Mouse (Mus musculus): ENCODE results near the gene Flrt3. TPM values are rescaled to one million over a fixed set of nuclear protein-coding genes. Genes with fewer than 3 reads are reported as not detected.
A peak's percentile ranks its signal among the peaks of the same experiment; 100 is the strongest.

Flrt3 gene
- polyA plus RNA-seq, 1 experiment from 2014 or later: 18.4 TPM

DNA sequence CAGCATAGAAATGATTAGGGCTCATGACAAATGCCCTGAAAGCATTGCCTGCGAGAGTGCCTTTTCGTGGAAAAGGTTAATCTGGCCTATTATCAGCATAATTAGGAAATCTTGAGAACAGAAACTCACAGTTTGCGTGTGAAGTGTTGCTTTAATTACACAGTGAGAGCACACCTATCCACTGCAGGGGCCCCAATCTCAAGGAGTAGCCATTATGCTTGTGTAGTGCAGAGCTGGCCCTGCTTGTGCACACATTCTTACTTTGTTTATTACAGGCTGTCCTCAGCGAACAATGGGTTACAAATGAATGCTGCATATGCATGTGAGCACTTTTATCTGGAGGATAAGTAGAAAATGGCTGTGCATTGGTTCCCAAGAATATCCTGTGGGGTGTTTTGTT is 32.1 kb upstream of the Flrt3 start:
- Histone ChIP-seq H3K4me3 (ENCODE audit: low read depth, low read length) (no peak overlapping the region), H3K9me3 (ENCODE audit: control insufficient read depth, low read length) (no peaks in the 10 kb centered on the region), H3K36me3 (ENCODE audit: control insufficient read depth, insufficient read depth, low read length) (no peaks in the 10 kb centered on the region), H3K27ac (replicated peaks) (no peak overlapping the region), H3K27me3 (ENCODE audit: control insufficient read depth, insufficient read depth, low read length) (no peaks in the 10 kb centered on the region), H3K4me2 (replicated peaks; ENCODE audit: low read depth) (no peak overlapping the region), H3K9ac (ENCODE audit: low read length) (no peak overlapping the region), H3K4me1 (replicated peaks; ENCODE audit: control insufficient read depth, insufficient read depth) (no peaks in the 10 kb centered on the region)
- TF ChIP-seq CTCF (IDR thresholded peaks at IDR 0.05; ENCODE audit: low read depth): no peak
- no peak for TF ChIP-seq EP300 (optimal IDR thresholded peaks at IDR 0.05)
- WGBS: 48% methylated on average over 4 of the region's 4 CpGs
- ATAC-seq (ENCODE audit: low FRiP score, low TSS enrichment) (peak; percentile 87), DNase-seq (ENCODE audit: low spot score) (peak; percentile 35)

DNA sequence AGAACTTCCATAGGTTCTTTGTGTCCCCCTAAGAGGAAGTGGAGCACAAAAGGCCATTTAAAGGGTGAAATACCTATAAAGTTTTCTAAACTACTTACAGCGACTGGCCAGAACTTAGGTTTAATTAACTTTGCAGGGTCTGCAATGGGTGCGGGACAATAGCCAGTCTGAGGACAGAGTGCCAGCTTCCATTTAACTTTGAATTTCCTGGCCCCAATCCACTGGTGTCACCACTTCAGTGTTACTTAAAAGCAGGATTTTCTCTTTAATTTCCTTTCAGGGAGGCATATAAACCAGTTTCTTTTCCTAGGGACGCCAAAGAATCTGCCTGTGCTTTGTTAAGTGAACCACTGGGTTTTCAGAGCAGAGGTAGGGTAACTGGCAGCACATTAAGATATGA is 27.3 kb upstream of the Flrt3 start:
- H3K4me2 ChIP-seq (replicated peaks; ENCODE audit: low read depth): no peak overlapping the region
- H3K27me3 ChIP-seq (ENCODE audit: control insufficient read depth, insufficient read depth, low read length): no peaks in the 10 kb centered on the region
- no peaks in the 10 kb centered on the region for H3K4me1 ChIP-seq (replicated peaks; ENCODE audit: control insufficient read depth, insufficient read depth)
- H3K27ac ChIP-seq (replicated peaks): no peak overlapping the region
- no peak overlapping the region for H3K9ac ChIP-seq (ENCODE audit: low read length)
- H3K4me3 ChIP-seq (ENCODE audit: low read depth, low read length): no peak overlapping the region
- WGBS: 54% methylated on average over 3 of the region's 3 CpGs
- DNase-seq (ENCODE audit: low spot score) (no peak), ATAC-seq (ENCODE audit: low FRiP score, low TSS enrichment) (no peak)
- no peaks in the 10 kb centered on the region for H3K9me3 ChIP-seq (ENCODE audit: control insufficient read depth, low read length)
- no peaks in the 10 kb centered on the region for H3K36me3 ChIP-seq (ENCODE audit: control insufficient read depth, insufficient read depth, low read length)
- TF ChIP-seq EP300 (optimal IDR thresholded peaks at IDR 0.05) (no peak), CTCF (IDR thresholded peaks at IDR 0.05; ENCODE audit: low read depth) (no peak)

DNA sequence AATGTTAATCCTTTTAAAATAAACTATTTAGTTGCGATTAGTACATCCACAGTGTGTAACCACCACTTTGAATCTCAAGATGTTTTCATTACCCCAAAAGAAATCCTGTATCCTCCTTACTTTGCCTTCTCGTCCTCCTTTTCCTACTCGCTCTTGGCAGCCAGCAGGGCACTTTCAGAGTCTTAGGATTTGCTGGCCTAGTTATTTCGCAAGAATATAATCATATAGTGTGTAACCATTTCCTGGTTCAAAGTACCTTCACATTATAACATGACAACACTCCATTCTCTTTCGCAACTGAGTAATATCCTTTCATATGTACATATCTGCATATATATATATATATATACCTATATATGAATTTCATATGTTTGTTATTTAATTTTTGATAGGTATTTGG is 22.6 kb upstream of the Flrt3 start:
- no peak for TF ChIP-seq CTCF (IDR thresholded peaks at IDR 0.05; ENCODE audit: low read depth)
- no peak for TF ChIP-seq EP300 (optimal IDR thresholded peaks at IDR 0.05)
- ATAC-seq (ENCODE audit: low FRiP score, low TSS enrichment): peak; percentile 76

DNA sequence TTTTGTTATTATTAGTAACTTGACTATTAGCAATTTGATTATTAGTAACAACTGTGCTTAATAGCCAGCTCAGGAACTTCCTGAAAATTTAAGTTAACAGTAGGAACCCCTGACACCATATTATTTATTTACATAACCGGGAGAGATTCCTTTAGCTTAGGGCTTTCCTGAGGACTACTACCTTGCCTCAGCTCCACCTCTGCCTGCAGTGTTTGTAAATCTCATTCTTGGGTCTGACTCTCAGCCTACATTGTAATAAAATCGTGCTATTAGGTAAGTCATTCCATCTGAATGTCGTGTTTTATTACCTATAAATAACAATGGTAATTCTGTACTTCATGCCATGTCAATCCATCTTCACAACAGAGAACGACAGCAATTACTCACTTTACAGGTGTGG is 21.2 kb upstream of the Flrt3 start:
- Histone ChIP-seq H3K9ac (ENCODE audit: low read length) (no peak overlapping the region), H3K9me3 (ENCODE audit: control insufficient read depth, low read length) (no peaks in the 10 kb centered on the region), H3K27ac (replicated peaks) (no peak overlapping the region), H3K36me3 (ENCODE audit: control insufficient read depth, insufficient read depth, low read length) (no peaks in the 10 kb centered on the region), H3K27me3 (ENCODE audit: control insufficient read depth, insufficient read depth, low read length) (no peaks in the 10 kb centered on the region), H3K4me3 (ENCODE audit: low read depth, low read length) (no peak overlapping the region), H3K4me1 (replicated peaks; ENCODE audit: control insufficient read depth, insufficient read depth) (no peaks in the 10 kb centered on the region), H3K4me2 (replicated peaks; ENCODE audit: low read depth) (no peak overlapping the region)
- WGBS: 50% methylated on average over 4 of the region's 4 CpGs
- DNase-seq (ENCODE audit: low spot score): no peak
- no peak for ATAC-seq (ENCODE audit: low FRiP score, low TSS enrichment)
- TF ChIP-seq EP300 (optimal IDR thresholded peaks at IDR 0.05) (no peak), CTCF (IDR thresholded peaks at IDR 0.05; ENCODE audit: low read depth) (no peak)

More for the DNA sequence above, 22.6 kb upstream of the Flrt3 start:
- Histone ChIP-seq H3K27ac (replicated peaks) (no peak overlapping the region), H3K9me3 (ENCODE audit: control insufficient read depth, low read length) (no peaks in the 10 kb centered on the region), H3K4me1 (replicated peaks; ENCODE audit: control insufficient read depth, insufficient read depth) (no peaks in the 10 kb centered on the region), H3K4me2 (replicated peaks; ENCODE audit: low read depth) (no peak overlapping the region), H3K4me3 (ENCODE audit: low read depth, low read length) (no peak overlapping the region), H3K27me3 (ENCODE audit: control insufficient read depth, insufficient read depth, low read length) (no peaks in the 10 kb centered on the region), H3K9ac (ENCODE audit: low read length) (no peak overlapping the region), H3K36me3 (ENCODE audit: control insufficient read depth, insufficient read depth, low read length) (no peaks in the 10 kb centered on the region)
- DNase-seq (ENCODE audit: low spot score): no peak
- WGBS: 71% methylated on average over 5 of the region's 5 CpGs

DNA sequence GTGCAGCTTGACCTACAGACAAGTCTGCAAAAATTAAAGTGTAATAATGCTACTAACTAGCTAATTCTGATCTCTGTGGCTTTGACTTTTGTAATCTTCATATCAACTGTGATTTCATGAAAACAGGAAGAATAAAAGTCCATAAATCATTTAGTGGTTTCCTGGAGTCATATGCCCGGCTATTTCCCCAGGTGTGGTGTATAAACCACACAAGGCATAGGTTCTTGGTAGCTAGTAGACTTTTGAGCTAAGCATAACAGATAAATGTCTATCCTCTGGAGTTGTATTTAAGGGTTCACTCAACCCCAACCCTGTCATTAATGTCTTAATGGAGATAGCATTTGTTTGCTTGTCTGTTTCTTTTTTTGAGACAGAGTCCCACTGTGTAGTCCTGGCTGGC is 20.1 kb upstream of the Flrt3 start:
- Histone ChIP-seq H3K9me3 (ENCODE audit: control insufficient read depth, low read length) (no peaks in the 10 kb centered on the region), H3K27ac (replicated peaks) (no peak overlapping the region), H3K27me3 (ENCODE audit: control insufficient read depth, insufficient read depth, low read length) (no peaks in the 10 kb centered on the region), H3K4me1 (replicated peaks; ENCODE audit: control insufficient read depth, insufficient read depth) (no peaks in the 10 kb centered on the region), H3K36me3 (ENCODE audit: control insufficient read depth, insufficient read depth, low read length) (no peaks in the 10 kb centered on the region), H3K4me3 (ENCODE audit: low read depth, low read length) (no peak overlapping the region), H3K9ac (ENCODE audit: low read length) (no peak overlapping the region), H3K4me2 (replicated peaks; ENCODE audit: low read depth) (no peak overlapping the region)
- DNase-seq (ENCODE audit: low spot score): no peak
- WGBS: 79% methylated on average over 1 of the region's 1 CpGs
- ATAC-seq (ENCODE audit: low FRiP score, low TSS enrichment): no peak
- TF ChIP-seq CTCF (IDR thresholded peaks at IDR 0.05; ENCODE audit: low read depth) (no peak), EP300 (optimal IDR thresholded peaks at IDR 0.05) (no peak)

DNA sequence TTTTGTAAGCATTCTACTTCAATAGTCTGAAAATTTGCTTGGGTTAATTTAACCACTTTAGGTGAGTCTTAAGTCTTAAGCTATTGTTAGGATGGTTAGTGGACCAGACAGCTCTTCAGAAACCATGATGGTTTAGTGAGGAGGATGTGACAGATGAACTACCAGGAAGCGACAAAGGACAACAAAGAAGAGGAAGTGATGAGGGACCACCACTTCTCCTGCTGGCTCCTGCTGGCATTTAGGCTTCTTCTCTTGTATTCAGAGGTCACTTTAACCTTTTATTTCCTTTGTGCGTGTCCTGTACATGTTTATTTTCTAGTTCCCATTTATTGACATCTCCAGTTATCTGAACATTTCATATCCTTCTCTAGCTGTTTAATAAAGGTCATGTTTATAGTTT is 19.6 kb upstream of the Flrt3 start:
- Histone ChIP-seq H3K4me1 (replicated peaks; ENCODE audit: control insufficient read depth, insufficient read depth) (no peaks in the 10 kb centered on the region), H3K9ac (ENCODE audit: low read length) (no peak overlapping the region), H3K27ac (replicated peaks) (no peak overlapping the region), H3K36me3 (ENCODE audit: control insufficient read depth, insufficient read depth, low read length) (no peaks in the 10 kb centered on the region), H3K4me3 (ENCODE audit: low read depth, low read length) (no peak overlapping the region), H3K27me3 (ENCODE audit: control insufficient read depth, insufficient read depth, low read length) (no peaks in the 10 kb centered on the region), H3K4me2 (replicated peaks; ENCODE audit: low read depth) (no peak overlapping the region), H3K9me3 (ENCODE audit: control insufficient read depth, low read length) (no peaks in the 10 kb centered on the region)
- DNase-seq (ENCODE audit: low spot score) (no peak), ATAC-seq (ENCODE audit: low FRiP score, low TSS enrichment) (no peak)
- TF ChIP-seq CTCF (IDR thresholded peaks at IDR 0.05; ENCODE audit: low read depth) (no peak), EP300 (optimal IDR thresholded peaks at IDR 0.05) (no peak)
- WGBS: 93% methylated on average over 2 of the region's 2 CpGs
